ENCODE assay signal across 9 mouse cellular contexts in genomic region chr17:29445072-29445471, GRCm38 (mm10). TPM values are rescaled to one million over a fixed set of nuclear protein-coding genes. Genes with fewer than 3 reads are reported as not detected.
DNase-seq lines count a peak whose midpoint lies in the region; ATAC-seq and TF ChIP-seq lines count a peak whose summit lies in the region.
"Had no signal": no experiment of that assay in that cellular context is flagged by ENCODE, and none has a peak within 500 bp of the region (broad histone marks: within the 10 kb centered on the region; RNA-seq: fewer than 3 reads in every experiment).

No protein-coding gene starts in this region.

- ATAC-seq in forebrain, embryonic 12.5 days (ENCODE audit: low FRiP score) = no peak
- ATAC-seq in forebrain, postnatal 0 days = no peak
- peak; percentile 32; the same call in 1 of the 2 replicates for ATAC-seq in lung, embryonic 16.5 days (ENCODE audit: low read depth)
- no peak for ATAC-seq in liver, embryonic 11.5 days (replicated peaks; ENCODE audit: low FRiP score)
- ATAC-seq in stomach, embryonic 16.5 days (ENCODE audit: insufficient read depth, low FRiP score) = peak; percentile 33; the same call in 1 of the 2 replicates

- no peak overlapping the region for H3K4me3 ChIP-seq in forebrain, embryonic 12.5 days (replicated peaks)
- no peak overlapping the region for H3K4me3 ChIP-seq in forebrain, postnatal 0 days (ENCODE audit: low read depth, low read length)
- H3K4me3 ChIP-seq in lung, embryonic 16.5 days (ENCODE audit: low read length) = no peak overlapping the region
- no peak overlapping the region for H3K4me3 ChIP-seq in liver, embryonic 11.5 days (ENCODE audit: low read depth, low read length)
- H3K4me3 ChIP-seq in stomach, embryonic 16.5 days (replicated peaks; ENCODE audit: low read length) = no peak overlapping the region

- no peaks in the 10 kb centered on the region for H3K9me3 ChIP-seq in forebrain, embryonic 12.5 days
- no peaks in the 10 kb centered on the region for H3K9me3 ChIP-seq in forebrain, postnatal 0 days (ENCODE audit: low read length)
- H3K9me3 ChIP-seq in lung, embryonic 16.5 days (ENCODE audit: control insufficient read depth, low read length) = no peaks in the 10 kb centered on the region
- H3K9me3 ChIP-seq in liver, embryonic 11.5 days (ENCODE audit: control insufficient read depth, low read length) = no peaks in the 10 kb centered on the region
- H3K9me3 ChIP-seq in stomach, embryonic 16.5 days (replicated peaks; ENCODE audit: control insufficient read depth, low read length) = no peaks in the 10 kb centered on the region

- H3K4me2 ChIP-seq in forebrain, embryonic 12.5 days = no peak overlapping the region
- H3K4me2 ChIP-seq in forebrain, postnatal 0 days (ENCODE audit: low read depth) = no peak overlapping the region
- no peak overlapping the region for H3K4me2 ChIP-seq in lung, embryonic 16.5 days (ENCODE audit: low read depth, low read length)
- peak overlapping the region; percentile 46 for H3K4me2 ChIP-seq in liver, embryonic 11.5 days
- H3K4me2 ChIP-seq in stomach, embryonic 16.5 days (ENCODE audit: low read depth, low read length) = no peak overlapping the region

- no peak overlapping the region for H3K9ac ChIP-seq in forebrain, embryonic 12.5 days
- H3K9ac ChIP-seq in forebrain, postnatal 0 days = no peak overlapping the region
- no peak overlapping the region for H3K9ac ChIP-seq in lung, embryonic 16.5 days (ENCODE audit: low read length)
- peak overlapping the region; percentile 56; the same call in 1 of the 2 replicates for H3K9ac ChIP-seq in liver, embryonic 11.5 days (ENCODE audit: low read depth, low read length)
- no peak overlapping the region for H3K9ac ChIP-seq in stomach, embryonic 16.5 days (ENCODE audit: low read length)

- 0 out of 2 replicates have a peak, but pooled peaks cover 3% of the 10 kb centered on the region for H3K27me3 ChIP-seq in forebrain, embryonic 12.5 days
- no peaks in the 10 kb centered on the region for H3K27me3 ChIP-seq in forebrain, postnatal 0 days (ENCODE audit: insufficient read depth, low read length)
- no peaks in the 10 kb centered on the region for H3K27me3 ChIP-seq in lung, embryonic 16.5 days (ENCODE audit: control insufficient read depth, insufficient read depth, low read depth, low read length)
- no peaks in the 10 kb centered on the region for H3K27me3 ChIP-seq in liver, embryonic 11.5 days (replicated peaks; ENCODE audit: control insufficient read depth, insufficient read depth, low read length)
- H3K27me3 ChIP-seq in stomach, embryonic 16.5 days (ENCODE audit: control insufficient read depth, insufficient read depth, low read length) = no peaks in the 10 kb centered on the region

- no peak for TF ChIP-seq CTCF in forebrain, postnatal 0 days (IDR thresholded peaks at IDR 0.05; ENCODE audit: low read depth)

- WGBS in forebrain, embryonic 12.5 days = 23% methylated on average over 8 of the region's 8 CpGs
- WGBS in forebrain, postnatal 0 days = 25% methylated on average over 8 of the region's 8 CpGs
- 17% methylated on average over 8 of the region's 8 CpGs for WGBS in lung, embryonic 16.5 days
- 16% methylated on average over 8 of the region's 8 CpGs for WGBS in liver, embryonic 11.5 days
- WGBS in stomach, embryonic 16.5 days = 18% methylated on average over 8 of the region's 8 CpGs

- peak overlapping the region; percentile 63 for H3K27ac ChIP-seq in forebrain, embryonic 12.5 days
- H3K27ac ChIP-seq in forebrain, postnatal 0 days (ENCODE audit: low read depth, low read length) = no peak overlapping the region
- H3K27ac ChIP-seq in lung, embryonic 16.5 days (ENCODE audit: low read length) = no peak overlapping the region
- peak overlapping the region; percentile 73 for H3K27ac ChIP-seq in liver, embryonic 11.5 days (ENCODE audit: low read depth, low read length)
- peak overlapping the region; percentile 34 for H3K27ac ChIP-seq in stomach, embryonic 16.5 days (ENCODE audit: low read length)

- no peaks in the 10 kb centered on the region for H3K36me3 ChIP-seq in forebrain, embryonic 12.5 days (replicated peaks)
- no peaks in the 10 kb centered on the region for H3K36me3 ChIP-seq in forebrain, postnatal 0 days (ENCODE audit: insufficient read depth)
- H3K36me3 ChIP-seq in lung, embryonic 16.5 days (ENCODE audit: control insufficient read depth, insufficient read depth, low read length) = no peaks in the 10 kb centered on the region
- H3K36me3 ChIP-seq in liver, embryonic 11.5 days (ENCODE audit: control insufficient read depth, insufficient read depth, low read length) = no peaks in the 10 kb centered on the region
- H3K36me3 ChIP-seq in stomach, embryonic 16.5 days (ENCODE audit: control insufficient read depth, insufficient read depth, low read length) = no peaks in the 10 kb centered on the region

- no peak for DNase-seq in forebrain, postnatal 0 days
- no peak for DNase-seq in lung, postnatal 4 days
- no peak for DNase-seq in liver, embryonic 11.5 days (ENCODE audit: low spot score)
- no peak for DNase-seq in cerebellum, postnatal 10 days
- no peak for DNase-seq in spleen, postnatal 10 days (ENCODE audit: low spot score in 2 of 2)
- DNase-seq: adrenal gland, adult 8-10 months had no signal

- peaks cover 13% of the 10 kb centered on the region for H3K4me1 ChIP-seq in forebrain, embryonic 12.5 days
- no peaks in the 10 kb centered on the region for H3K4me1 ChIP-seq in forebrain, postnatal 0 days (ENCODE audit: insufficient read depth)
- peaks cover 11% of the 10 kb centered on the region for H3K4me1 ChIP-seq in lung, embryonic 16.5 days (replicated peaks; ENCODE audit: control insufficient read depth, insufficient read depth, low read length)
- H3K4me1 ChIP-seq in liver, embryonic 11.5 days (replicated peaks; ENCODE audit: control insufficient read depth, insufficient read depth, low read length) = peaks cover 80% of the 10 kb centered on the region
- peaks cover 19% of the 10 kb centered on the region for H3K4me1 ChIP-seq in stomach, embryonic 16.5 days (ENCODE audit: control insufficient read depth, insufficient read depth, low read length)

RNA-seq across cellular contexts. Expression of gene Pim1, which starts 45.5 kb away (rescaled TPM):
- polyA plus RNA-seq in forebrain, embryonic 12.5 days (2016; fragmentation: Nextera tagmentation; extraction: Ambion mirVana) = 18.9 and 22.6 TPM in 2 replicates
- 8.7 and 14.6 TPM in 2 replicates for total RNA-seq in forebrain, postnatal 0 days (2014; rRNA removed)
- polyA plus RNA-seq in forebrain, postnatal 0 days (2015; fragmentation: Nextera tagmentation; extraction: Ambion mirVana) = 10.3 and 12.0 TPM in 2 replicates
- polyA plus RNA-seq in lung, embryonic 16.5 days (2015; fragmentation: Nextera tagmentation; extraction: Ambion mirVana) = 15.6 and 16.6 TPM in 2 replicates
- polyA plus RNA-seq in liver, embryonic 11.5 days (2014; fragmentation: Nextera tagmentation; extraction: Ambion mirVana) = 41.6 and 47.0 TPM in 2 replicates
- 11.8 and 13.5 TPM in 2 replicates for polyA plus RNA-seq in stomach, embryonic 16.5 days (2015; fragmentation: Nextera tagmentation; extraction: Ambion mirVana)

Comparison
In these comparisons a context has a peak if more than half of its experiments do, and no peak if none do; other contexts are left out.
1. H3K27ac ChIP-seq: peak in forebrain, embryonic 12.5 days (single experiment), liver, embryonic 11.5 days (single experiment) and stomach, embryonic 16.5 days (single experiment); none in forebrain, postnatal 0 days (single experiment) and lung, embryonic 16.5 days (single experiment).
2. ATAC-seq: peak in lung, embryonic 16.5 days (single experiment) and stomach, embryonic 16.5 days (single experiment); none in forebrain, embryonic 12.5 days (single experiment), forebrain, postnatal 0 days (single experiment) and liver, embryonic 11.5 days (single experiment).